In genomic region chr10:120891131-120891530, GRCm38 (mm10) we compare ENCODE assay signal across 14 mouse cellular contexts. TPM values are rescaled to one million over a fixed set of nuclear protein-coding genes. Genes with fewer than 3 reads are reported as not detected.
"Had no signal": no experiment of that assay in that cellular context is flagged by ENCODE, and none has a peak within 500 bp of the region (broad histone marks: within the 10 kb centered on the region; RNA-seq: fewer than 3 reads in every experiment).

No protein-coding gene starts in this region.

- DNase-seq: liver, postnatal 0 days; lung, adult 2 months; lung, postnatal 14 days; lung, postnatal 36 days; retina, postnatal 1 day; right cerebral cortex, adult 18-20 months; right cerebral cortex, postnatal 25 days; right cerebral cortex, postnatal 4 days; spleen, adult 18-20 months; thymus, adult 18-20 months; thymus, postnatal 14 days; thymus, postnatal 36 days had no signal

RNA-seq across cellular contexts. Expression of gene Msrb3, which starts 7.8 kb away (rescaled TPM):
- total RNA-seq: monocyte, adult 5-6 weeks; neutrophil, adult 5-6 weeks had no signal
